Mouse (Mus musculus) heart, postnatal 0 days (tissue): ENCODE results near the gene Troap. TPM values are rescaled to one million over a fixed set of nuclear protein-coding genes. Genes with fewer than 3 reads are reported as not detected.

Experiments used
- ATAC-seq: fragments of 200-750 bp; cut with Nextera tagmentation; 2 replicates; pipeline ENCODE4 v1.8.0; 2017; ENCODE audit warnings: low read depth, moderate number of reproducible peaks, moderate library complexity; ENCODE audit not compliant: insufficient read depth
- DNase-seq: peaks from one replicate; pipeline ENCODE4 v3.0.0-alpha.2; 2016; ENCODE audit warnings: low spot score
- H3K27ac ChIP-seq: fragments of 300-500 bp; sonication (generic); 2 replicates; pipeline ENCODE4 v1.5.1; 2014; ENCODE audit warnings: low read depth, mild to moderate bottlenecking
- H3K27me3 ChIP-seq: fragments of 300-500 bp; sonication (generic); 2 replicates; pipeline ENCODE4 v1.6.1; 2014; ENCODE audit warnings: low read length, mixed read lengths; ENCODE audit not compliant: control insufficient read depth, insufficient read depth
- H3K36me3 ChIP-seq: fragments of 300-500 bp; sonication (generic); replicated peaks from 2 replicates; pipeline ENCODE4 v1.6.1; 2014; ENCODE audit warnings: low read length, mixed read lengths; ENCODE audit not compliant: control insufficient read depth, insufficient read depth
- H3K4me1 ChIP-seq: fragments of 300-500 bp; sonication (generic); 2 replicates; pipeline ENCODE4 v1.6.1; 2014; ENCODE audit warnings: antibody characterized with exemption; ENCODE audit not compliant: control insufficient read depth, insufficient read depth
- H3K4me2 ChIP-seq: fragments of 300-500 bp; sonication (generic); 2 replicates; pipeline ENCODE4 v1.6.1; 2014; ENCODE audit warnings: low read depth, mild to moderate bottlenecking, low read length, moderate library complexity
- H3K4me3 ChIP-seq: fragments of 300-500 bp; sonication (generic); 2 replicates; pipeline ENCODE4 v1.5.1; 2014; ENCODE audit warnings: low read depth, low read length
- H3K9ac ChIP-seq: fragments of 300-500 bp; sonication (generic); replicated peaks from 2 replicates; pipeline ENCODE4 v1.6.1; 2014; ENCODE audit warnings: low read depth, low read length, mixed read lengths
- H3K9me3 ChIP-seq: fragments of 300-500 bp; sonication (generic); replicated peaks from 2 replicates; pipeline ENCODE4 v1.6.1; 2016; ENCODE audit warnings: low read length; ENCODE audit not compliant: control insufficient read depth
- CTCF ChIP-seq: IDR thresholded peaks from 2 replicates; pipeline ENCODE4 v1.5.1; 2016; ENCODE audit warnings: antibody characterized with exemption, control low read depth, low read depth
- EP300 ChIP-seq: IDR thresholded peaks from 2 replicates; pipeline ENCODE4 v1.6.1; 2016; ENCODE audit warnings: antibody characterized with exemption, low read depth
- WGBS: fragments of 180-500 bp; shearing (Covaris S2); extraction: QIAGEN DNeasy Blood & Tissue Kit; methylation state at CpG from one replicate; pipeline ENCODE4 v1.1.7; 2014; 5-methylcytosine and 5-hydroxymethylcytosine counted together
- polyA plus RNA-seq: library from polyadenylated mRNA; unstranded; fragments of >200 nt; fragmentation: Nextera tagmentation; extraction: Ambion mirVana; gene quantifications from 2 replicates; pipeline ENCODE4 v1.2.1, GENCODE M21; 2015
- total RNA-seq: library from RNA; depleted of rRNA; stranded (reverse); fragments of >200 nt; gene quantifications from 2 replicates; pipeline ENCODE4 v1.2.3, GENCODE M21; 2014; ENCODE audit warnings: low replicate concordance

Troap gene
- total and polyA plus RNA-seq, 2 experiments from 2014 or later = 7.0 to 19.1 TPM

GRCm38 (mm10) chr15:99032041-99032725 is 42.2 kb upstream of the Troap start:
- 55% methylated on average over 9 of the region's 9 CpGs for WGBS
- Histone ChIP-seq H3K27me3 (no peaks in the 10 kb centered on the region), H3K4me3 (peak overlapping the region; percentile 78), H3K9me3 (no peaks in the 10 kb centered on the region), H3K4me1 (peaks cover 29% of the 10 kb centered on the region), H3K9ac (no peak overlapping the region; the same call in 1 of the 2 replicates), H3K4me2 (peak overlapping the region; percentile 80), H3K27ac (peak overlapping the region; percentile 14; the same call in 1 of the 2 replicates), H3K36me3 (peaks cover 25% of the 10 kb centered on the region)
- DNase-seq = no peak
- TF ChIP-seq CTCF (no peak), EP300 (no peak)
- no peak for ATAC-seq

GRCm38 (mm10) chr15:99032726-99033250 is 41.6 kb upstream of the Troap start:
- DNase-seq (no peak), ATAC-seq (no peak)
- 48% methylated on average over 7 of the region's 7 CpGs for WGBS
- Histone ChIP-seq H3K9ac (no peak overlapping the region), H3K27ac (peak overlapping the region; percentile 14), H3K4me1 (peaks cover 29% of the 10 kb centered on the region), H3K27me3 (no peaks in the 10 kb centered on the region), H3K4me2 (peak overlapping the region; percentile 80), H3K9me3 (no peaks in the 10 kb centered on the region), H3K4me3 (peak overlapping the region; percentile 78), H3K36me3 (peaks cover 25% of the 10 kb centered on the region)
- TF ChIP-seq CTCF = no peak
- TF ChIP-seq EP300 = no peak

GRCm38 (mm10) chr15:99033498-99034270 is 40.7 kb upstream of the Troap start:
- H3K27ac ChIP-seq = peak overlapping the region; percentile 14
- no peak for TF ChIP-seq CTCF
- no peak for TF ChIP-seq EP300
- ATAC-seq = no peak
- no peak overlapping the region for H3K9ac ChIP-seq
- peaks cover 32% of the 10 kb centered on the region for H3K36me3 ChIP-seq
- no peaks in the 10 kb centered on the region for H3K27me3 ChIP-seq
- WGBS = 36% methylated on average over 7 of the region's 7 CpGs
- no peak for DNase-seq
- no peak overlapping the region for H3K4me3 ChIP-seq
- H3K4me1 ChIP-seq = peaks cover 29% of the 10 kb centered on the region
- peak overlapping the region; percentile 80; the same call in 1 of the 2 replicates for H3K4me2 ChIP-seq
- H3K9me3 ChIP-seq = no peaks in the 10 kb centered on the region

DNA sequence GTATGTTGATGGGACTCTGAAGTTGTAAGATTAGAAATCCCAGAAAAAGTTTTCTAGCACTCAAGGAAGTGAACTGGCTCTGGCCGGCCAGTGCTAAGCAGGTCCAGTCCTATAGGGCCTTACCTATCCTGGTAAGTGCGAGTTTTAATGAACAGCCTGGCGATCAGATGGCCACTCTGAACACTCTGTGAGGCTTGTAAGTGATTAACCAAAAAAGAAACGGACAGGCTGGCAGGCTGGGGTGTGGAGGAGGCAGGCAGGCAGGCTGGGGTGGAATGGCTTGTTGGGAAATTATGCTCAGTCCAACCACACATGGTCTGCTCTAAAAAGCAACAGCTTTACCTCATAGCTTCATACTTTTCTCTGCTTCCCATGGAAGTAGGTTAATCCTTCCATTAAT is 38.9 kb upstream of the Troap start:
- Histone ChIP-seq H3K27ac (peak overlapping the region; percentile 83), H3K36me3 (peaks cover 34% of the 10 kb centered on the region), H3K9ac (no peak overlapping the region), H3K27me3 (no peaks in the 10 kb centered on the region), H3K4me3 (no peak overlapping the region), H3K4me1 (peaks cover 23% of the 10 kb centered on the region), H3K9me3 (no peaks in the 10 kb centered on the region), H3K4me2 (no peak overlapping the region)
- ATAC-seq (no peak), DNase-seq (no peak)
- 59% methylated on average over 4 of the region's 4 CpGs for whole genome bisulfite sequencing
- TF ChIP-seq CTCF = no peak
- TF ChIP-seq EP300 = no peak

DNA sequence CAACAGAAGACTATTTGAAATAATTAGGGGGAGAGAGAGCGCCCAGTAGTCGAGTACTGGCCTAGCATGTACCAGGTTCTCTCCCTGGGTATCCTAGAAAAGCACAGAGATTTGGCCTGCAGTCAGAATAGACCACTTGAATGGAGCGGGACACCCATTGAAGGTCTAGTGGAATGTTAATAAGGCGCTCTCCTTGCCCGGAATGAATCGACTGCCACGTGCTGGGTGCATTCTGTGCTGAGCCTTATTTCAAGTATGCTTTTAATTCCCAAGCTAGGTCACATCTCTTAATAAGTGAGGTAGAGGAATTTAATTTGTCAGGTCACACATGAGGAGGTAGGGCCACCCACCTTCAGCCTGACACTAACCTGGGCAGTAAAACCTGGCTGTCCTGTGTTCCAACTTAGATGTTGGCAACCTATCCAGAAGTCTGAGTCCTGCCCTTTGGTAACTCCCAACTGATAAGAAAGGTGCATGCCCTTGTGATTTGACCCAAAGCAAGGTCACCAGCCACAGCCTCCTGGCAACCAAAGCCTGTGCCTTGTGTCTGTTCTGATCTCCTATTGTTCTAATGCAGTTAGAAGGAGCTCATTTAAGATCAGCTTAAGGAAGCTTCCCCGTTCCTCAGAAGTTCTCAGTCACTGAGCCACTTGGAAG is 38.0 kb upstream of the Troap start:
- H3K27ac ChIP-seq = peak overlapping the region; percentile 83
- peak; percentile 82 for ATAC-seq

More for the DNA sequence above, 38.0 kb upstream of the Troap start:
- DNase-seq = peak; percentile 74
- Histone ChIP-seq H3K4me2 (no peak overlapping the region), H3K27me3 (no peaks in the 10 kb centered on the region), H3K4me3 (no peak overlapping the region), H3K9ac (no peak overlapping the region), H3K36me3 (peaks cover 34% of the 10 kb centered on the region), H3K9me3 (no peaks in the 10 kb centered on the region), H3K4me1 (peaks cover 21% of the 10 kb centered on the region)
- TF ChIP-seq EP300 (no peak), CTCF (no peak)
- 43% methylated on average over 8 of the region's 8 CpGs for WGBS
